12 mouse cellular contexts compared by ENCODE assay signal in genomic region chr8:115983397-115983796, GRCm38 (mm10).
DNase-seq lines count a peak whose midpoint lies in the region; ATAC-seq and TF ChIP-seq lines count a peak whose summit lies in the region.
"Had no signal": no experiment of that assay in that cellular context is flagged by ENCODE, and none has a peak within 500 bp of the region (broad histone marks: within the 10 kb centered on the region; RNA-seq: fewer than 3 reads in every experiment).

No protein-coding gene starts in this region.

- no peak for TF ChIP-seq CTCF in gastrocnemius, adult 2 months (IDR thresholded peaks at IDR 0.05)

- no peak overlapping the region for H3K9ac ChIP-seq in intestine, embryonic 15.5 days
- no peak overlapping the region for H3K9ac ChIP-seq in midbrain, embryonic 11.5 days (ENCODE audit: low read length)
- H3K9ac ChIP-seq: hindbrain, embryonic 13.5 days; limb, embryonic 15.5 days had no signal

- H3K4me2 ChIP-seq in intestine, embryonic 15.5 days (replicated peaks): no peak overlapping the region
- H3K4me2 ChIP-seq in midbrain, embryonic 11.5 days: no peak overlapping the region
- H3K4me2 ChIP-seq: hindbrain, embryonic 13.5 days; limb, embryonic 15.5 days had no signal

- no peaks in the 10 kb centered on the region for H3K36me3 ChIP-seq in intestine, embryonic 15.5 days
- no peaks in the 10 kb centered on the region for H3K36me3 ChIP-seq in midbrain, embryonic 11.5 days (ENCODE audit: control insufficient read depth, insufficient read depth, low read length)
- H3K36me3 ChIP-seq: hindbrain, embryonic 13.5 days; limb, embryonic 15.5 days had no signal

- 52% methylated on average over 6 of the region's 6 CpGs for WGBS in intestine, embryonic 15.5 days
- WGBS in midbrain, embryonic 11.5 days: 80% methylated on average over 6 of the region's 6 CpGs

- H3K27ac ChIP-seq in gastrocnemius, adult 2 months: no peak overlapping the region
- H3K27ac ChIP-seq in intestine, embryonic 15.5 days: no peak overlapping the region
- H3K27ac ChIP-seq in midbrain, embryonic 11.5 days (ENCODE audit: low read depth, low read length): no peak overlapping the region
- H3K27ac ChIP-seq: hindbrain, embryonic 13.5 days; limb, embryonic 15.5 days had no signal

- peak; percentile 34 for DNase-seq in gastrocnemius, adult 2 months
- no peak for DNase-seq in gastrocnemius, postnatal 14 days
- peak; percentile 81 for DNase-seq in adipocyte (ENCODE audit: low spot score)
- DNase-seq in kidney, postnatal 10 days: peak; percentile 87
- no peak for DNase-seq in spleen, postnatal 14 days (ENCODE audit: low spot score in 2 of 2)
- DNase-seq in layer of hippocampus, postnatal 10 days (ENCODE audit: low spot score in 2 of 2): no peak
- no peak for DNase-seq in midbrain, embryonic 11.5 days (ENCODE audit: low spot score, missing footprints)
- DNase-seq: lung, postnatal 14 days had no signal

- no peaks in the 10 kb centered on the region for H3K9me3 ChIP-seq in intestine, embryonic 15.5 days
- no peaks in the 10 kb centered on the region for H3K9me3 ChIP-seq in midbrain, embryonic 11.5 days (ENCODE audit: control insufficient read depth, low read length)
- H3K9me3 ChIP-seq: hindbrain, embryonic 13.5 days; limb, embryonic 15.5 days had no signal

- peak; percentile 48; the same call in 1 of the 2 replicates for ATAC-seq in intestine, embryonic 15.5 days
- no peak for ATAC-seq in midbrain, embryonic 11.5 days (ENCODE audit: low FRiP score)

- no peak overlapping the region for H3K4me3 ChIP-seq in gastrocnemius, adult 2 months
- no peak overlapping the region for H3K4me3 ChIP-seq in intestine, embryonic 15.5 days (replicated peaks)
- no peak overlapping the region for H3K4me3 ChIP-seq in midbrain, embryonic 11.5 days (ENCODE audit: low read depth, low read length)
- H3K4me3 ChIP-seq: erythroblast, embryonic 14.5 days; hindbrain, embryonic 13.5 days; limb, embryonic 15.5 days had no signal

- no peaks in the 10 kb centered on the region for H3K4me1 ChIP-seq in intestine, embryonic 15.5 days (replicated peaks)
- H3K4me1 ChIP-seq in midbrain, embryonic 11.5 days (ENCODE audit: control insufficient read depth, insufficient read depth, low read length): no peaks in the 10 kb centered on the region
- H3K4me1 ChIP-seq: hindbrain, embryonic 13.5 days; limb, embryonic 15.5 days had no signal

- intact Hi-C loops in gastrocnemius, adult 2 months (cut with DNase I): no loop called here
- intact Hi-C loops in gastrocnemius, postnatal 14 days (cut with DNase I; ENCODE audit: low total_unique reads): no loop called here

- H3K27me3 ChIP-seq in intestine, embryonic 15.5 days (replicated peaks): no peaks in the 10 kb centered on the region
- no peaks in the 10 kb centered on the region for H3K27me3 ChIP-seq in midbrain, embryonic 11.5 days (ENCODE audit: control insufficient read depth, insufficient read depth, low read length)
- H3K27me3 ChIP-seq: hindbrain, embryonic 13.5 days; limb, embryonic 15.5 days had no signal

Comparison
In these comparisons a context has a peak if more than half of its experiments do, and no peak if none do; other contexts are left out.
1. DNase-seq: peak in gastrocnemius, adult 2 months (single experiment), adipocyte (single experiment) and kidney, postnatal 10 days (single experiment); none in gastrocnemius, postnatal 14 days (single experiment), spleen, postnatal 14 days (0 of 2), layer of hippocampus, postnatal 10 days (0 of 2) and midbrain, embryonic 11.5 days (single experiment).